ENCODE assay signal across 26 mouse cellular contexts in the genomic region with DNA sequence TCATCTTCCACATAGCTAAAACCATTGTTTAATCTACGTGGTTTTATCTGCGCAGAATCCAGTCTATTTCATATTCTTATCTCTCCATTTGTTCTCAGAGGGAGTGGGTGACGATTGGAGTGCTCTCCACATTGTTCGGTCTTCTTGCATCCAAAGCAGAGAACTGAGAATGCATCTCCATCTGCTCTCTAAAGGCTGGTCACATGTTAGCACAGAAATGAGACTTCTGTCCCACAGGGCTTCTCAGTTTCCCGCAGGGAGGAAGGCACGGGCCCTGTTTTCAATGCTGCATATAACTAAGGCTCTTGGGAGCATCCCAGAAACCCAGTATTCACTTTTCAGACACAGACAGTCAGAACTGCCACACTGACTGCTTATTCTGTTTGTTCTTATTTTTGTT. TPM values are rescaled to one million over a fixed set of nuclear protein-coding genes. Genes with fewer than 3 reads are reported as not detected.
DNase-seq lines count a peak whose midpoint lies in the region; ATAC-seq and TF ChIP-seq lines count a peak whose summit lies in the region.
"Had no signal": no experiment of that assay in that cellular context is flagged by ENCODE, and none has a peak within 500 bp of the region (broad histone marks: within the 10 kb centered on the region; RNA-seq: fewer than 3 reads in every experiment).

No protein-coding gene starts in this region.

- WGBS in embryonic facial prominence, embryonic 15.5 days = 66% methylated on average over 6 of the region's 6 CpGs

- intact Hi-C loops in left cerebral cortex, postnatal 14 days (cut with DNase I) = no loop called here

- TF ChIP-seq RAD21 in MEL (IDR thresholded peaks at IDR 0.05; ENCODE audit: low read depth, low read length) = no peak

- no peak for TF ChIP-seq POLR2A in MEL (IDR thresholded peaks at IDR 0.05; ENCODE audit: control insufficient read depth in 1 of 2, insufficient read depth in 1 of 2, low read depth in 1 of 2, low read length in 2 of 2, poor library complexity in 1 of 2)

- H3K9me3 ChIP-seq in MEL (replicated peaks; ENCODE audit: insufficient read depth, low read length) = no peaks in the 10 kb centered on the region
- H3K9me3 ChIP-seq in embryonic facial prominence, embryonic 15.5 days (replicated peaks) = no peaks in the 10 kb centered on the region
- H3K9me3 ChIP-seq: embryonic facial prominence, embryonic 12.5 days; heart, embryonic 15.5 days; hindbrain, embryonic 13.5 days had no signal

- no peak overlapping the region for H3K4me3 ChIP-seq in MEL (ENCODE audit: control insufficient read depth in 1 of 2, insufficient read depth in 1 of 2, low read depth in 2 of 2, low read length in 2 of 2)
- no peak overlapping the region for H3K4me3 ChIP-seq in embryonic facial prominence, embryonic 15.5 days (replicated peaks)
- H3K4me3 ChIP-seq: embryonic facial prominence, embryonic 12.5 days; heart, adult 2 months; heart, embryonic 15.5 days; hindbrain, embryonic 13.5 days had no signal

- no peak overlapping the region for H3K9ac ChIP-seq in MEL (ENCODE audit: control insufficient read depth, low read depth, low read length, poor library complexity, severe bottlenecking)
- no peak overlapping the region for H3K9ac ChIP-seq in embryonic facial prominence, embryonic 15.5 days
- H3K9ac ChIP-seq: embryonic facial prominence, embryonic 12.5 days; heart, embryonic 15.5 days; hindbrain, embryonic 13.5 days had no signal

- H3K27ac ChIP-seq in MEL (ENCODE audit: control insufficient read depth, low read depth, low read length) = no peak overlapping the region
- no peak overlapping the region for H3K27ac ChIP-seq in embryonic facial prominence, embryonic 15.5 days (replicated peaks)
- H3K27ac ChIP-seq: embryonic facial prominence, embryonic 12.5 days; heart, adult 2 months; heart, embryonic 15.5 days; hindbrain, embryonic 13.5 days; hindbrain, postnatal 0 days had no signal

- TF ChIP-seq CTCF in MEL (IDR thresholded peaks at IDR 0.05 in 2 of 3, conservative IDR thresholded peaks at IDR 0.05 in 1 of 3; ENCODE audit: control insufficient read depth in 1 of 3, insufficient read depth in 1 of 3, low read depth in 2 of 3, low read length in 3 of 3, poor library complexity in 1 of 3, severe bottlenecking in 1 of 3) = no peak

- no peak overlapping the region for H3K4me2 ChIP-seq in embryonic facial prominence, embryonic 15.5 days (replicated peaks)
- H3K4me2 ChIP-seq: embryonic facial prominence, embryonic 12.5 days; heart, embryonic 11.5 days; heart, embryonic 15.5 days; hindbrain, embryonic 13.5 days had no signal

- H3K36me3 ChIP-seq in MEL (ENCODE audit: control insufficient read depth in 1 of 2, insufficient read depth in 2 of 2, low read length in 2 of 2) = peaks cover 0 to 34% of the 10 kb centered on the region in 2 experiments; a peak in 2 of 4 replicates
- no peaks in the 10 kb centered on the region for H3K36me3 ChIP-seq in embryonic facial prominence, embryonic 15.5 days
- H3K36me3 ChIP-seq: embryonic facial prominence, embryonic 12.5 days; heart, embryonic 15.5 days; hindbrain, embryonic 13.5 days had no signal

- DNase-seq in frontal cortex, postnatal 25 days (ENCODE audit: low spot score in 2 of 2) = no peak
- DNase-seq in left cerebral cortex, postnatal 14 days (ENCODE audit: low spot score in 2 of 2) = peak; percentile 23 to 56
- DNase-seq in left cerebral cortex, adult 18-20 months (ENCODE audit: low spot score in 2 of 2) = no peak
- peak; percentile 15 for DNase-seq in MEL (ENCODE audit: low read depth, low spot score)
- DNase-seq in cerebellum, postnatal 25 days = no peak
- DNase-seq: adrenal gland, adult 2 months; adrenal gland, postnatal 25 days; cerebellum, adult 2 months; cerebellum, postnatal 10 days; embryo, embryonic 11 days; gastrocnemius, postnatal 14 days; heart, adult 2 months; heart, postnatal 14 days had no signal

- H3K79me2 ChIP-seq in MEL (ENCODE audit: control insufficient read depth, insufficient read depth, low read length, poor library complexity) = no peaks in the 10 kb centered on the region

- H3K27me3 ChIP-seq in MEL (ENCODE audit: control insufficient read depth in 1 of 2, insufficient read depth in 2 of 2, low read length in 2 of 2) = no peaks in the 10 kb centered on the region
- H3K27me3 ChIP-seq in embryonic facial prominence, embryonic 15.5 days = no peaks in the 10 kb centered on the region
- H3K27me3 ChIP-seq: CH12.LX; embryonic facial prominence, embryonic 12.5 days; heart, embryonic 15.5 days; hindbrain, embryonic 13.5 days had no signal

- peaks cover 22 to 34% of the 10 kb centered on the region in 2 experiments for H3K4me1 ChIP-seq in MEL (ENCODE audit: control insufficient read depth in 1 of 2, insufficient read depth in 2 of 2, low read length in 2 of 2)
- peaks cover 3% of the 10 kb centered on the region; the same call in 1 of the 2 replicates for H3K4me1 ChIP-seq in embryonic facial prominence, embryonic 15.5 days
- H3K4me1 ChIP-seq: hindbrain, embryonic 13.5 days had no signal

- TF ChIP-seq EP300 in MEL (IDR thresholded peaks at IDR 0.05; ENCODE audit: low read depth in 1 of 2, low read length in 2 of 2) = no peak

- ATAC-seq in frontal cortex, adult (ENCODE audit: low TSS enrichment) = peak; percentile 68
- peak; percentile 55; the same call in 1 of the 2 replicates for ATAC-seq in embryonic facial prominence, embryonic 15.5 days (ENCODE audit: insufficient number of reproducible peaks, low FRiP score, low TSS enrichment, low read depth)
- ATAC-seq: forebrain, embryonic 14.5 days; hindbrain, postnatal 0 days had no signal

TF ChIP-seq in MEL, 35 proteins besides CTCF, POLR2A, EP300 and RAD21:
- no peak for TF ChIP-seq TAL1 (IDR thresholded peaks at IDR 0.05; ENCODE audit: low read length)
- TF ChIP-seq CHD1 (IDR thresholded peaks at IDR 0.05; ENCODE audit: low read depth, low read length) = no peak
- no peak for TF ChIP-seq JUND (IDR thresholded peaks at IDR 0.05; ENCODE audit: low read depth, low read length)
- TF ChIP-seq ZKSCAN1 (IDR thresholded peaks at IDR 0.05; ENCODE audit: low read depth, low read length) = no peak
- TF ChIP-seq NRF1 (IDR thresholded peaks at IDR 0.05; ENCODE audit: insufficient read depth, low read depth, low read length, poor library complexity, severe bottlenecking) = peak; percentile 36; the same call in 1 of the 2 replicates
- no peak for TF ChIP-seq E2F4 (IDR thresholded peaks at IDR 0.05; ENCODE audit: borderline replicate concordance, low read depth, low read length)
- TF ChIP-seq MYC (IDR thresholded peaks at IDR 0.05; ENCODE audit: low read depth, low read length) = no peak
- no peak for TF ChIP-seq MYB (IDR thresholded peaks at IDR 0.05; ENCODE audit: low read depth, low read length)
- TF ChIP-seq GATA1 (IDR thresholded peaks at IDR 0.05; ENCODE audit: low read depth, low read length) = 0 out of 2 replicates have a peak, but pooled peaks have one; percentile 29
- TF ChIP-seq MAFK (IDR thresholded peaks at IDR 0.05; ENCODE audit: borderline replicate concordance, low read depth, low read length) = no peak

RNA-seq across cellular contexts. Expression of a gene that starts 20.1 kb away (rescaled TPM):
- total RNA-seq in left cerebral cortex, postnatal 14 days (2021) = 10 to 100 TPM; 26.5 to 29.3 TPM
- 10 to 100 TPM; 35.4 to 39.7 TPM for total RNA-seq in left cerebral cortex, adult 18-20 months (2021)
- 2.9 and 3.3 TPM in 2 replicates for total RNA-seq in MEL (2012; rRNA removed)
- 1 to 10 TPM in 1 of 2 experiments, not detected in 1; 5.6 TPM for polyA plus RNA-seq in MEL (2012; ENCODE audit: insufficient read depth in 1 of 2, insufficient read length in 2 of 2, low read depth in 1 of 2, low replicate concordance in 2 of 2, missing spikeins in 1 of 2)
- 6.1 and 6.3 TPM in 2 replicates for polyA plus RNA-seq in embryonic facial prominence, embryonic 15.5 days (2015; fragmentation: Nextera tagmentation; extraction: Ambion mirVana)
- total RNA-seq: CH12.LX had no signal

RNA-seq across cellular contexts. Expression of a gene that starts 29.8 kb away (rescaled TPM):
- not detected for total RNA-seq in left cerebral cortex, postnatal 14 days (2021)
- total RNA-seq in left cerebral cortex, adult 18-20 months (2021) = not detected
- total RNA-seq in MEL (2012; rRNA removed) = not detected in 2 replicates
- polyA plus RNA-seq in MEL (2012; ENCODE audit: insufficient read depth in 1 of 2, insufficient read length in 2 of 2, low read depth in 1 of 2, low replicate concordance in 2 of 2, missing spikeins in 1 of 2) = not detected
- not detected in 2 replicates for polyA plus RNA-seq in embryonic facial prominence, embryonic 15.5 days (2015; fragmentation: Nextera tagmentation; extraction: Ambion mirVana)
- total RNA-seq: adrenal gland, adult 2 months; adrenal gland, postnatal 25 days; CH12.LX; common myeloid progenitor, adult 5-6 weeks; gastrocnemius, adult 18-20 months; gastrocnemius, postnatal 14 days; heart, adult 2 months; heart, postnatal 14 days; hematopoietic stem cell, adult 5-6 weeks; hindbrain, postnatal 0 days had no signal
- polyA plus RNA-seq: adrenal gland, adult 2 months; cerebellum, adult 2 months; embryonic facial prominence, embryonic 12.5 days; forebrain, embryonic 14.5 days; frontal cortex, adult 2 months; heart, adult 2 months; heart, embryonic 11.5 days; heart, embryonic 15.5 days; hindbrain, embryonic 13.5 days; hindbrain, postnatal 0 days had no signal

Comparison
In these comparisons a context has a peak if more than half of its experiments do, and no peak if none do; other contexts are left out.
1. DNase-seq: peak in left cerebral cortex, postnatal 14 days (2 of 2) and MEL (single experiment); none in frontal cortex, postnatal 25 days (0 of 2), left cerebral cortex, adult 18-20 months (0 of 2) and cerebellum, postnatal 25 days (0 of 2).